Mouse (Mus musculus) brain, embryonic 14.5 days (tissue): Measurements from ENCODE around the gene Asah2.

ENCODE experiments used
- CTCF ChIP-seq: fragments of 200-500 bp; IDR thresholded peaks from 2 replicates; pipeline ENCODE4 v1.5.1; 2012; ENCODE audit warnings: inconsistent platforms, mild to moderate bottlenecking, moderate library complexity, borderline replicate concordance; ENCODE audit not compliant: insufficient read depth, insufficient read length; ENCODE audit errors: extremely low read depth
- POLR2A ChIP-seq: fragments of 200-500 bp; IDR thresholded peaks from 2 replicates; pipeline ENCODE4 v1.6.1; 2012; ENCODE audit warnings: mild to moderate bottlenecking, inconsistent platforms, borderline replicate concordance; ENCODE audit not compliant: poor library complexity, insufficient read depth, insufficient read length, severe bottlenecking; ENCODE audit errors: extremely low read depth

GRCm38 (mm10) chr19:32107771-32108306 lies at the start of gene Asah2:
- TF ChIP-seq CTCF (0 out of 2 replicates have a peak, but pooled peaks have one; percentile 9), POLR2A (peak; percentile 29; the same call in 1 of the 2 replicates)
